Mouse (Mus musculus) macrophage (primary cell): ENCODE data around the gene Tgfbr3. TPM values are rescaled to one million over a fixed set of nuclear protein-coding genes. Genes with fewer than 3 reads are reported as not detected.

Experiments used
- H3K27ac ChIP-seq: fragments of 350-480 bp; formaldehyde crosslinking; 2 replicates; pipeline ENCODE4 v1.9.0; 2021
- H3K36me3 ChIP-seq: fragments of 350-480 bp; formaldehyde crosslinking; 2 replicates; pipeline ENCODE4 v1.9.0; 2021; ENCODE audit errors: inconsistent target
- H3K4me3 ChIP-seq: fragments of 350-480 bp; formaldehyde crosslinking; 2 replicates; pipeline ENCODE4 v1.9.0; 2021; ENCODE audit errors: inconsistent target
- H3K79me2 ChIP-seq: fragments of 350-480 bp; formaldehyde crosslinking; 2 replicates; pipeline ENCODE4 v1.9.0; 2021; ENCODE audit errors: inconsistent target
- WGBS: methylation state at CpG from one replicate; pipeline ENCODE4 v1.1.7; 2026; ENCODE audit warnings: inconsistent platforms; ENCODE audit not compliant: missing documents; 5-methylcytosine and 5-hydroxymethylcytosine counted together
- polyA plus RNA-seq: library from polyadenylated mRNA; stranded (reverse); fragments of 250-400 nt; gene quantifications from 3 replicates; pipeline ENCODE4 v1.2.4, GENCODE M21; 2018; ENCODE audit warnings: inconsistent platforms

The Tgfbr3 gene
- polyA plus RNA-seq, 1 experiment from 2014 or later: 0.73 TPM

DNA sequence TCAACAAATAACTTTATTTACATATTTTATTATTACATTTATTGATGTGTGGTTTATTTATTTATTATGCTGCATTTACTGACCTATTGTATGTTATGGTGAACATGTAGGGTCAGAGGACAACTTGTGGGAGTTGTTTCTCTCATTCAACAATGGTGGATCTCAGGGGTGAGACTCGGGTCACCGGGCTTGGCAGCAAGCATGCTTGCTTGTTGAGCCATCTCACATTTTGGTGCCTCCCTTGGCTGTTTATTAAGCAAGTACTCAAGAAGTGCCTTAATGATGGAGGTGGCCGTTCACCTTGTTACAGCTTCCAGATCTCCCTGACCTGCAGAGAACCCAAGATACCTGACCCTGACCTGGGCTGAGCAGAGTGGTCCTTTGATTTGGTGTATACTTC, 207.4 kb downstream of the Tgfbr3 start:
- Histone ChIP-seq H3K79me2 (no peaks in the 10 kb centered on the region), H3K27ac (no peak overlapping the region), H3K4me3 (no peak overlapping the region), H3K36me3 (no peaks in the 10 kb centered on the region)
- 86% methylated on average over 3 of the region's 3 CpGs for WGBS

DNA sequence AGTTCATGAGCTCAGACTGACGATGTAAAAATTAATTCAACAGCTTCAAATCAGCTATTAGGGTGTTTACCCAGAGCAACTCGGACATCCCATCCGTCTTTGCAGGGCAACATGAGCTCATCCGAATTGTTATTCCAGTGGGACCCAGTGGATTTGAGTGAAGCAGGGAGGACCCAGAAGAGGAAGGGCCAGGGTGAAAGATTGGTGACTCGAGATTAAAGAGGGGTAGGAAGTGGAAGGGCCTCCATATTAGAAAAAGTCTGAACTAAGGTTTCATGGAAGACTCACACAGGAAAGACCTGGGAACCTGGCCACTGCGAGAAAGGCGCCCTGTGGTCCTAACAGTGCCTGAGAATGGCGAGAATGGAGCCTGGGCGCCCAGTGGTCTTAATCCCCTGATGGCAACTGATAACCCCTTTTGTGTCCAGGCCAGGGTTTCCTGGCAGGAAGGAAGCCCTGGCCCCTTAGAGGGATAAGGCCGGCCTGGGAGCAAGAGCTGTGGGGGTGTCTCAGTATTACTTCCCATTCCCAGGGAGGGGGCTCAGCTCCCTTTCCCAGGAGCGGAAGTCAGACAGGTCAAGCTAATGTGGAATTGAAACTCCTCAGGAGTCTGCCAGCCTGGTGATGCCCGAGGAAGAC, 208.3 kb downstream of the Tgfbr3 start:
- H3K27ac ChIP-seq: no peak overlapping the region

DNA sequence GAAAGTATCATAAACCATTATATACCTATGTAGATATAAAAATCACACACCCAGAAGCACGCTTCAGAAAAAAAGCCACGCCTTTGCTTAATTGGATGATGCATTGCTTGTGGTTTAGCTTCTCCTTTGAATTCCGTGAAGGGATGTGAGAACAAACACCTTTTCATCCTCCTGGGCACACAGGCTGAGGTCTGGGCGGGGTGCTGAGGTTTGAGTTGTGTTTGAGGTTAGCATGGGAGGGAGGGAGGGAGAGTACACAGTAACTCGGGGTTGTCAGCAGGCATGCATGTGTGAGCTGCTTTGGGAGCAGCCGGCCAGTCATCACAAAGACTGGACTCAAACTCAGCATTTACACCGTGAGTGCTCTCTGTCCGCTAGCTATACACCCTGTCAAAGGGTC, 209.5 kb downstream of the Tgfbr3 start:
- no peak overlapping the region for H3K27ac ChIP-seq
- no peak overlapping the region for H3K4me3 ChIP-seq
- WGBS: 26% methylated on average over 7 of the region's 8 CpGs
- H3K36me3 ChIP-seq: no peaks in the 10 kb centered on the region
- no peaks in the 10 kb centered on the region for H3K79me2 ChIP-seq

More for the DNA sequence above, 208.3 kb downstream of the Tgfbr3 start:
- H3K36me3 ChIP-seq: no peaks in the 10 kb centered on the region
- H3K4me3 ChIP-seq: no peak overlapping the region
- no peaks in the 10 kb centered on the region for H3K79me2 ChIP-seq
- 68% methylated on average over 12 of the region's 12 CpGs for WGBS

DNA sequence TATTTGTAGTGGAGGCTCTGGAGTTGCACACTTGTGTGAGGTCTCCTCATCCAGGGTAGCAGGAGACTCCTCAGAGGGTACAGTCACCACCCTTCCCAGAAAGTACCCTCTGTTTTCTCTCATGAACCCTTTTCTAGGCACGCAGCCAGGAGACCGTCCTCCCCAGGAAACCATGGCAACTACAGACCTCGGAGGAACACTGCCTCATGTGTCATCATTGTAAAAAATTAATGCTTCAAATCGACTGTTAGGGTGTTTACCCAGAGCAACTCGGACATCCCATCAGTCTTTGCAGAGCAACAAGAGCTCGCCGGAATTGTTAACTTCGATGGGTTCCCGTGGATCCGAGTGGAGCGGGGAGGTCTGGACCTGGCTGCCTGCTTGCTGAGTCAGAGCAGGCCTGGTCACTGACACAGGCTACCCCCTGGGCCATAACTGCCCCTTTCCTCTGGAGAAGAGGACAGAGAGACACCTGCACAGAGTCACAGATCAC, 210.2 kb downstream of the Tgfbr3 start:
- H3K27ac ChIP-seq: no peak overlapping the region
- WGBS: 29% methylated on average over 11 of the region's 11 CpGs
- H3K36me3 ChIP-seq: no peaks in the 10 kb centered on the region
- no peaks in the 10 kb centered on the region for H3K79me2 ChIP-seq
- no peak overlapping the region for H3K4me3 ChIP-seq

DNA sequence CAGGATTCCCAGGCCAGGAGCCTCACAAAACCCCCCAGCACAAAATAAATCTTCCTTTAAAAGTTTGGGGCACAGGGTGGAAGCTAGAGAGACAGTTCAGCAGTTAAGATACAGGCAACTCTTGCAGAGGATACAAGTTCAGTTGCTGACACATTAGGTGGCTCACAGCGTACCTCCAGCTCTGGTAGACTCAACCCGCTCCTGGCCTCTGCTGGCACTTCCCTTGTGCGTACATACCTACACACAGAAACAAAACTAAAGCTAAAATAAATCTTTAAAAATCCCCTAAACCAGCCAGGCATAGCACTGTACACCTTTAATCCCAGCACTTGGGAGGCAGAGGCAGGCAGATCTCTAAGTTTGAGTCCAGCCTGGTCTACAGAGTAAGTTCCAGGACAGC, 211.1 kb downstream of the Tgfbr3 start:
- 96% methylated on average over 3 of the region's 3 CpGs for WGBS
- no peaks in the 10 kb centered on the region for H3K79me2 ChIP-seq

DNA sequence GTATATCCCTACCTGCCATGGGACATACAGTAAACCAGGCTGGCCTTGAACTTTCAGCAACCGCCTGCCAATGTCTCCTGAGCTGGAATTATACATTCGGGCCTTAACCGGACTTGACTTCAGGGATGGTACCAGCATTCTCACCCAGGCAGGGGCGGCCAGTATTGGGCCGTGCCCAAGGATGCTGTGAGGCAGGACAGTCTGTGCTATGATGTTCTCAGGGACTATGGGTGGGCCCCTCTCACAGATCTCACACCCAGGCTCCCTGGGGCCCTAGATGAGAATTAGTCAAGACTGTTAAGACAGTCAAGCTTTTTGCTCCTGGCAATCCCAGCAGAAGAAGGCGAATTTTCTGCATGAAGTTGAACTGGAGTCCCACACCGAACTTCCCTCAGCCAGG, 211.5 kb downstream of the Tgfbr3 start:
- no peak overlapping the region for H3K4me3 ChIP-seq
- no peak overlapping the region for H3K27ac ChIP-seq
- H3K79me2 ChIP-seq: no peaks in the 10 kb centered on the region
- 91% methylated on average over 7 of the region's 7 CpGs for WGBS
- H3K36me3 ChIP-seq: no peaks in the 10 kb centered on the region

More for the DNA sequence above, 211.1 kb downstream of the Tgfbr3 start:
- no peak overlapping the region for H3K27ac ChIP-seq
- no peak overlapping the region for H3K4me3 ChIP-seq
- H3K36me3 ChIP-seq: no peaks in the 10 kb centered on the region

DNA sequence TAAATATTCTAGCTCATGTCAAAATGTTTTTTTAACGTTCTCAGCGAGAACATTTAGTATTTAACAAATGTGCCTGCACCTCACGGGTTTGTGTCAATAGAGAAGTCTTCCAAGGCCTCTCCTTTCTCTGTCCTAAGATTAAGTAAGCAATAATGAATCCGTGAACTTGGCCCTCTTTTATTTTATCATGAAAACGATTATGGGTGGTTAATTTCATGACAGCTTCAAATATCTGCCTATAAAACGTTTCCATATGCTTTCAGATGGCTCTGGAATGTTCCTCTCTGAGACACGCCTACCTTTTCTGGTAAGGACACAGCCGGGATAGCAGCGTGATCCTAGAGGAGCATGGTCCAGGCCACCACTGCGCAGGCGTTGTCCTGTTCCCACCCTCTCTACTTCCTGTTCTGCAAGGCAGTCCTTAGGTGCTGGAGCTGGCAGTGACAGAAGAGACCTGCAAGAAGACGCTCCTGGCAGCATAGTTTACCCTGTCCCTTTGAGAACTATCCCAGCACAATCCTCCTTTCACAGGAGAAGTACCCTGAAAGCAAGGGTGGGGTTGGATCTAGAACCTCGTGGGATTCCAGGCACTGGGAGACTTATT, 214.3 kb downstream of the Tgfbr3 start:
- no peaks in the 10 kb centered on the region for H3K36me3 ChIP-seq
- 80% methylated on average over 13 of the region's 13 CpGs for WGBS
- H3K27ac ChIP-seq: no peak overlapping the region
- H3K79me2 ChIP-seq: no peaks in the 10 kb centered on the region
- H3K4me3 ChIP-seq: no peak overlapping the region

DNA sequence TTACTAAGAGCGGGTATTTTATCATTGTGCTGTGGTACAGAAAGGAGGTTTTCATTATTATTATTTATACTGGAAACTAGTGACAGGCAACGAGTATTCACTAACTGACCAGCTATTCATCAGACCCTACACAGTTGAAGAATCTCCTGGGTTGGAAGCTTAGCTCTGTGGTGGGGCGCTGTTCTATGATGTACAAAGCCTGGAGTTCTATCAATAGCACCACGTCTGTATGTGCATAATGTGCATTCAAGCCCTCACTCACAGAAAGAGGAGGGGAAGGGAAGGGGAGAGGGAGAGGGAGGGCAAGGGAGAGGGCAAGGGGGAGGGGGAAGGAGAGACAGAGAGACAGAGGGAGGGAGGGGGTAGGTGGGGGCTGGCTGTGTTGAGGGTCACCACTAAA, 215.1 kb downstream of the Tgfbr3 start:
- Histone ChIP-seq H3K79me2 (no peaks in the 10 kb centered on the region), H3K36me3 (no peaks in the 10 kb centered on the region), H3K27ac (no peak overlapping the region), H3K4me3 (no peak overlapping the region)
- WGBS: 84% methylated on average over 4 of the region's 4 CpGs

DNA sequence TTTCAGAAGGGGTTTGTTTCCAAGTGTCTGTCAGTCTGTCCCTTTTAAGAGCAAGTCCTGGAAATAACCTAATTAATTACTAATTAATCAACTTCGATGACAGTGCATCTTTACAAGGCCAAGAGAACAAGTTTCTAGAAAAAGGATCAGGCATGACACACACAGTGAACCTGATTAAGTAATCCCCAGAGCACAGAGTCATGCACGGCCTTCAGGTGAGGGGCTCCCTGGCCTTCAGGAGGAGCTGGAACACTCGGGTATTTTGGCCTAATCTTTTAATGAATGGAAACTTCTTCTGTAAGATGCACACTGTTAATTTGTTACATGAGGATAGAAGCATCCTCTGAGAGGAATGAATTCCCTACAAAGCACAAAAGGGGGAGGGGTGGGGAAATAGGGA, 215.9 kb downstream of the Tgfbr3 start:
- 75% methylated on average over 3 of the region's 3 CpGs for WGBS
- no peaks in the 10 kb centered on the region for H3K79me2 ChIP-seq
- no peaks in the 10 kb centered on the region for H3K36me3 ChIP-seq
- no peak overlapping the region for H3K4me3 ChIP-seq
- no peak overlapping the region for H3K27ac ChIP-seq

DNA sequence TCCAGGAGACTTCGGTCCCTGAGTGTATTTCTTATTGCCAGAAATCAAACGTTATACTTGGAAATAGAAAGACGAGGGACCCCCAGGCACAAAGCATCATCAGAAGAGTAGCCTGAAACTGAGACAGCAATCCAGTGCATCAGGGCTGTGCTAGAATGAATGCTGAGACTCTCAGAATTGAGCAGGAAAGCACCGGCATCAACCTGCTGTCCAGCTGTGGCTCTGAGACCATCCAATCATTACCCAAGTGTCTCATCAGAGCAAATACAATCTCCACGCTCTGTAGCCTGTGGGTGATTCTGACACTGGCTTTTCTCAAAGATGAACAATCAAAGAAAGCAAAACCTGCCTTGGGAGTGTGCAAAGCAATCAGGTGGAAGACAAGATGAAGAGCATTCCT, 221.3 kb downstream of the Tgfbr3 start:
- H3K79me2 ChIP-seq: no peaks in the 10 kb centered on the region
- H3K27ac ChIP-seq: no peak overlapping the region
- WGBS: 98% methylated on average over 5 of the region's 5 CpGs
- no peaks in the 10 kb centered on the region for H3K36me3 ChIP-seq
- H3K4me3 ChIP-seq: no peak overlapping the region

DNA sequence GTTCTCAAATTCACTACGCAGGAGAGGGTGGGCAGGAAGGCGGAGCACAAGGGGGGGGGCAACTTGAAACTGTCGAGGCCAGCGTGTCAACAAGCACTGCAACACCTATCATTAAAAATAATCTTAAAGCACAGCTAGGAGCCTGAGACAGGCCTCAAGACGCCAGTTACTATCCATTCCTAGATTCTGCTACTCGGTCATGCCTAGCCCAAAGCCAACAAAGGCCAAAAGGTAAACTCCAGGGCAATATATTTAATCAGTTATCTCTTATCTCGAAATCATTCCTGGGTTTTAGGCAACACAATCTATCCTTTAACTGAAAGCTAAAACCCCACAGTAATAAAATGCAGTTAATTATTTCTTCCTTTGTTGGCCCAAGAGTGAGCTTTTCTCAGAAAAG, 221.9 kb downstream of the Tgfbr3 start:
- 94% methylated on average over 7 of the region's 7 CpGs for WGBS
- no peak overlapping the region for H3K27ac ChIP-seq
- H3K79me2 ChIP-seq: no peaks in the 10 kb centered on the region
- no peak overlapping the region for H3K4me3 ChIP-seq
- no peaks in the 10 kb centered on the region for H3K36me3 ChIP-seq

DNA sequence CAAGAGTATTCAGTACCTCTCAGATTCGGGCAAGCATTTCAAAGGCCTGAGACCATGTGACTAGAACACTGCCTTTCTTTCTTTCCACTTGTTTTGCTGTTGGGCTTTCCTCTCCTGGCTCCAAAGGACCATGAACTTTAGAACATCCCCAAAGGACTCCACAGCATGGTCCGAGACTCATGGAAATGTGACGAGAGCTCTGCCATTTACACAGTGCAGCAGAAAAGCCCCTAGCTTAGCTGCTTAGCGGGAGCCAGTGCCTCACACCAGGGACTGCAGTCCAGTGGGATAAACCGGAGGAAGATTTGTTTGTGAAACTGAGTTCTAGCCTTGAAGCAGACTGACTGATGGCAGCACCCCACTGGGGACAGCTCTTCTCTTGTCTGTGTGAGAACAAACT, 224.5 kb downstream of the Tgfbr3 start:
- Histone ChIP-seq H3K27ac (no peak overlapping the region), H3K79me2 (no peaks in the 10 kb centered on the region), H3K36me3 (no peaks in the 10 kb centered on the region), H3K4me3 (no peak overlapping the region)
- WGBS: over 99% methylated on average over 5 of the region's 5 CpGs

DNA sequence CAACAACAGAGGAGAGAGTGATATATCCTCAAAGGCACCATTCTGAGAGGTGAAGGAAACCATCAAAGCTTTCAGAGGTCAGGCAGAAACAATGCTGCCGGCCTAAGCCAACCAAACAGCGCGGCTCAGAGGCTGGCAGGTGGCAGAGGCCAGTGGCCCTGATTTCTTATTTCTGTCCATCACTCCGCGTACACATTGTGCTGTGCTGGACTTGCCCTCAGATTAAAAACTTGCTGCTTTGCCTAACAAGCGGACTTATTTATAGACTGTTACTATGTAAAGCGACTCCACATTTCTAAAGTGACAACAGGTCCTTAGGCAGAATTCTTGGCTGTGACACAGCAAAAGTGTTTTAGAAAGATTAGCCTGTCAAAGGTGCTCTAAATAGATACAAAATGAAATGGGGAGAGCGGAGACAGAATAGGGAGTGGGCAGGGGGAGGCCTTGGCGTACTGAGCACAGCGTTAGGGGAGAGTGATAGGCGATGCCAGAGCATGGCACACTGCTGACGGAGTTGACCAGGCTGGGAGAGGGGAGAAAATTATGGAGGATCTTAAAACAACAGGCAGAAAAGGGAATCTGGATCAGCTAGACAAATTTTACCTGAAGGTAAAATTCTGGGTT, 227.1 kb downstream of the Tgfbr3 start:
- Histone ChIP-seq H3K27ac (no peak overlapping the region), H3K36me3 (no peaks in the 10 kb centered on the region), H3K4me3 (no peak overlapping the region), H3K79me2 (no peaks in the 10 kb centered on the region)
- 94% methylated on average over 12 of the region's 12 CpGs for WGBS

DNA sequence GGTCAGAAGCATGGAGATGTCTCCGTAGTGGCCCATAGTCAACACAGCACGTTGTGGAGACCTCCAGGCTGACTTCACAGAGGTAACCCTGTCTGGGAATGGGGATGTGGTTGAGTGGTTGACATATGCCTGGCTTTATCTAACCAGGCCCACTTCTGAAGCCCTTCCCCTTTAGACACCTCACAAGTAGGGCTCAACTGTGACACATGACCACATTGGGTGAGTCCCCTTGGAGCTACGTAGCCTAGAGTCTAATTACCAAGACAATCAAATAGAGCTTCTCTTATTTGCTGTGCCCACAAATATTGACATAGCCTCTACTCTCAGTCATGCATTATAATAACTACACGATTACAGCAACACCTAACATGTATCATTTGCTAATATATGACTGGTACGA, 229.9 kb downstream of the Tgfbr3 start:
- H3K4me3 ChIP-seq: no peak overlapping the region
- H3K36me3 ChIP-seq: no peaks in the 10 kb centered on the region
- H3K27ac ChIP-seq: no peak overlapping the region
- no peaks in the 10 kb centered on the region for H3K79me2 ChIP-seq
- WGBS: 59% methylated on average over 5 of the region's 5 CpGs

DNA sequence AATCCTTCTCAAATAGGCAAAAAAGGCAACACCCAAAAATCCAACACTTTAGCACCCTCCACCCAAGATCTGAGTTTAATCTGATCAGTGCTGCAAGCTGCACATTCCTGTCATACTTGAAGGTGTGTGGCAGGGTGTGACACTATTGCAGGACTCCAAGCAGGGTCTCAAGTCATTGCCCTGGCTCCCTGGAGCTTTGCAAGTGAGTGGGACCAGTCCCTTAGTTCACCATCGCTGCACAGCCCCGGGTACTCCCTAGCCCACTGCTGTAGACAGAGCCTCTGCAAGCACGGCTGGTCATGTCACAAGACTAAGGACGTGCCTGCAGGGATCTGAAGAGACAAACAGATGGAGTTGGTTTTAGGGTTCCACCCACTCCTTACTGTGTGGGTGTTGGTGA, 230.8 kb downstream of the Tgfbr3 start:
- no peak overlapping the region for H3K4me3 ChIP-seq
- 94% methylated on average over 4 of the region's 4 CpGs for WGBS

More for the DNA sequence above, 230.8 kb downstream of the Tgfbr3 start:
- no peaks in the 10 kb centered on the region for H3K79me2 ChIP-seq
- H3K36me3 ChIP-seq: no peaks in the 10 kb centered on the region
- H3K27ac ChIP-seq: no peak overlapping the region
